Mouse (Mus musculus) heart, adult 8-10 months (tissue): ENCODE measurements at regions not wholly inside any gene's neighbourhood (a gene's known extent, or its start where the extent isn't known, plus 50 kb on each side); places are given as distances from the start of the nearest gene placed in this dataset.
A peak's percentile ranks its signal among the peaks of the same experiment; 100 is the strongest.

ENCODE experiments used
- DNase-seq: peaks from one replicate; pipeline ENCODE4 v3.0.0; 2022; ENCODE audit warnings: low spot score

- no peak for DNase-seq
These were observed 237.2 kb upstream of the Adgrl2 start for GRCm38 (mm10) chr3:149227556-149227955.

GRCm38 (mm10) chr3:149226723-149227122 is 236.4 kb upstream of the Adgrl2 start:
- DNase-seq: no peak

- DNase-seq: no peak
These were observed 235.3 kb upstream of the Adgrl2 start for GRCm38 (mm10) chr3:149225684-149226083.

GRCm38 (mm10) chr3:149224271-149224670 is 233.9 kb upstream of the Adgrl2 start:
- DNase-seq: no peak

GRCm38 (mm10) chr3:149223776-149224175 is 233.4 kb upstream of the Adgrl2 start:
- no peak for DNase-seq

GRCm38 (mm10) chr3:149220958-149221357 is 230.6 kb upstream of the Adgrl2 start:
- peak; percentile 17 for DNase-seq

- DNase-seq: no peak
These were observed 230.1 kb upstream of the Adgrl2 start for GRCm38 (mm10) chr3:149220304-149220951.

GRCm38 (mm10) chr3:149219381-149220303 is 229.3 kb upstream of the Adgrl2 start:
- DNase-seq: peak; percentile 78

- no peak for DNase-seq
These were observed 227.8 kb upstream of the Adgrl2 start for GRCm38 (mm10) chr3:149217916-149218803.

GRCm38 (mm10) chr3:149216759-149217400 is 226.5 kb upstream of the Adgrl2 start:
- DNase-seq: no peak

GRCm38 (mm10) chr3:149215691-149216090 is 225.3 kb upstream of the Adgrl2 start:
- DNase-seq: no peak

- no peak for DNase-seq
These were observed 221.6 kb upstream of the Adgrl2 start for GRCm38 (mm10) chr3:149211909-149212308.

- no peak for DNase-seq
These were observed 218.9 kb upstream of the Adgrl2 start for GRCm38 (mm10) chr3:149209260-149209659.

- peak; percentile 41 for DNase-seq
These were observed 213.1 kb upstream of the Adgrl2 start for GRCm38 (mm10) chr3:149203451-149203850.

- DNase-seq: no peak
These were observed 206.3 kb upstream of the Adgrl2 start for GRCm38 (mm10) chr3:149196477-149197185.

- peak; percentile 20 for DNase-seq
These were observed 200.7 kb upstream of the Adgrl2 start for GRCm38 (mm10) chr3:149190856-149191576.

GRCm38 (mm10) chr3:149184136-149184551 is 193.8 kb upstream of the Adgrl2 start:
- DNase-seq: no peak

- DNase-seq: no peak
These were observed 191.7 kb upstream of the Adgrl2 start for GRCm38 (mm10) chr3:149182095-149182494.

GRCm38 (mm10) chr3:149180129-149180528 is 189.8 kb upstream of the Adgrl2 start:
- no peak for DNase-seq
